Mouse (Mus musculus) adrenal gland, adult 8-10 months (tissue): Measurements from ENCODE around the gene Meis2. TPM values are rescaled to one million over a fixed set of nuclear protein-coding genes. Genes with fewer than 3 reads are reported as not detected.

ENCODE experiments used
- DNase-seq: peaks from one replicate; pipeline ENCODE4 v3.0.0; 2022
- total RNA-seq, 4 experiments: library from RNA; stranded (reverse); gene quantifications; 2 replicates each; pipeline ENCODE4 v1.2.4; 2022

Meis2 gene
- total RNA-seq, 4 experiments from 2014 or later, result 197 to 340 (median 252) TPM

DNA sequence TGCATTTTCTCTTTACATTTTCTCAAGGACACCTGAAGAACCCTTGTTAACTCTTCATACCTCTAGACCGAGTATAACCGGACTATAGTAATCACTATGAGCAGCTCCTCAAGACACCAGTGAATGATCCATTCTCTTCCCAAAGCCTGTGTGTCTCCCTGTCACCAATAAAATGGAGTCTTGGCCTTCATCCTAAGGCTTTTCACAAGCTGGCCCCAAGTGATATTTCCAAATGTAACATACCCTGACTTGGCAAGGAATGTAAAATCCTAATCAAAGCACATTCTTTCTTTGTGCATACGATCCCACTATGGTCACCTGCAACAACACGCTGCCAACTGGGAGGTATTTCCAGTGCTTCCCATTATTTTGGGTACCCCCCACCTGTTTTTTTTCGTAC lies 125.8 kb downstream of the Meis2 start:
- no peak for DNase-seq

- peak; percentile 72 for DNase-seq
These were observed 126.6 kb downstream of the Meis2 start for GRCm38 (mm10) chr2:115938926-115939563.

GRCm38 (mm10) chr2:115938296-115938695 lies 127.3 kb downstream of the Meis2 start:
- no peak for DNase-seq

DNA sequence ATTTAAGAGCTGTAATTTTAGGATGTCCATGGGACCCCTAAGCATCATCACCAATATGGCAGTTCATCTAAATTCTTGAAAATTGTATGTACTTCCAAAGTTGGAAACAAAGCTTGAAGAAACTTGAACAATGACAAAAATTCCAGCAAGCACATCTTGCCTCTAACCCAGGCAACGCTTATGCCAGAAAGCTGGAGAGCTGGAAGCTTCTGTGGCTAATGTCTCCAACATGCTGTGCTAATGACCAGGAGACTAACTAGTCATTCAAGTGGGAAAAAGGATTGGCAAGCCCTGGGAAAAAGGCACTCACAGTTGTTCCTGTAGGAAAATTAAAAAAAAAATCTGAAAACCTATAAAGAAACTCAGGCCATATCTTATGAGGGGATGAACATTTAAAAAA lies 127.7 kb downstream of the Meis2 start:
- no peak for DNase-seq

GRCm38 (mm10) chr2:115936786-115937185 lies 128.9 kb downstream of the Meis2 start:
- no peak for DNase-seq

DNA sequence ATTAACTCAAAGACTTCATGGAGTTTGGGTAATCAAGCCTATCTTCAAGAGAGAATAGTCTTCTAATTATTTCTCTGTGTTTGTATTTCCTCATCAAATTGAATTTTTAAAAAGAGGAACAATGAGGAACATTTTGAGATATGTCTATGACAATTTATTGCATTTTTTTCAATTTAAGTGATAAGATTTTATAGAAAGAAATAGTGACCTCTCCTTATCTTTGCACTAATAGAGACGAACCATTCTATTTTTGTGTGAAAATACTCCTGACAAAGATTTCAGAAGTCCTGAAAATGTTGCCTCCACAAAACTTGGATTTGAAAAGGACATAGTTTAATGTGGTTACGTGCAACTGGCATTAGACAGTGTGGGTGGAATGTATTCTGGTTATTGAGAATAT lies 131.3 kb downstream of the Meis2 start:
- no peak for DNase-seq

DNA sequence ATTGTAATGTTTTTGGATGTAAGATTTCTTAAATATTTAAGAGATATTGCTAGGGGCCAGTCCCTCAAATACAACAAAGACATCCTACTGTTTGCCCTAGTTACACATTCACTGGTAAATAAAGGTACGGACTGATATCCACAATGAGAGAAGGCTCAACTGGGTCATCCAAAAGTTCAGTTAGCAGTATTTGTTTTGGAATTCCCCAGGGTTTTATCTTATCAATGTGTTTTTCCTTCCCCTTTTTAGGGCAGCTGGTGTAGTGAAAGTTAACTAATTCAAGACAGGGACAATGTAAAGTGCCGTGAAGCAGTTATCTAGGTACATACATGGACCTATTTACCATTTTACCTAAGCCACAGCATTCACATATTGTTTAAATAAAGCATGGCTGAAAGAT lies 132.4 kb downstream of the Meis2 start:
- no peak for DNase-seq

- DNase-seq, result no peak
These were observed 139.9 kb downstream of the Meis2 start for GRCm38 (mm10) chr2:115925744-115926143.

DNA sequence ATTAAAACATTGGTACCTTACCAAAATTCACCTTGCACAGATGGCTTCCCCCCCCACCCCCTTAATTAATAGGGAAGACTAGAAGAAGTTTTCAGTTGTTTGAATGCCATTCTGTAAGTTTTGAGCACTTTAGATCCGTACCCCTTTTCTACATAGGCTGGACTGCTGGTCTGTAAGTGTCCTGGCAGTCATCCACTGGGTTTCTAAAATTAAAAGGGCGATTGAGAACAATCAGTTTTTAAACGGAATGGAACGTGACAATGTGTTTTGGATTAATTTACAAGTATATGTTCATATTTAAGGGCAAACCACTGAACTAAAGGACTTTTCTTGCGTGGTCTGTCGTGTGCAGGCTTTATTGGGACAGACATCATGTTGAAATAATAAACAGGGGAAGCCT lies 141.2 kb downstream of the Meis2 start:
- no peak for DNase-seq

- DNase-seq, result no peak
These were observed 142.4 kb downstream of the Meis2 start for GRCm38 (mm10) chr2:115923247-115923646.

- DNase-seq, result no peak
These were observed 144.0 kb downstream of the Meis2 start for GRCm38 (mm10) chr2:115921687-115922086.

DNA sequence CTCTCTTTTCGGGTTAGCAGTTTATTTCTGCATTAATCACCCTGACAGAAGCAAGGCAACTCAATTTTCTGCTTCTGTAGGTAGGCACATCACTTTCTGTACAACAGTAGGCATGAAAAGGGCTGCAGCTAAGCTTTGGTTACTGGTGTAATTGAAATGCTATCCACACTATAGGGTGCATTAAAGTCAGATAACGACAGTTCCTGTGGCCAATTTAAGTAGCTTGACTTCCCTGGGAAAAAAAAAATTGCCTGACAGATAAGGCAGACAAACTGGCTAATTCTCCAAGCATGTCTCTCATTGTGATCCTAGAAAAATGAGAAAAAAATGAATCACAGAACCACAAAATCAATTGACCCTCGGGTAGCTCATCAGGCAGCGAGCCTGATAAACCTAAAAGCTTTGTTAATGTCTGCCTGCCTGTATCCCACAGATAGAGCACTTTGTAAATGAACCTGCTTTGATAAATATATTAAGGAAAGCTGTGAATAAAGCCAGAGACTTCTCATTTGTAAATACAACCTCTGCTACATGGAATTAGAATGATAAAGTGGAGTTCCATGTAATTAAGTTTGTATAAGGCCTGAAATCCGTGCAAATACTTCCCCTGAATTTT lies 145.2 kb downstream of the Meis2 start:
- no peak for DNase-seq

DNA sequence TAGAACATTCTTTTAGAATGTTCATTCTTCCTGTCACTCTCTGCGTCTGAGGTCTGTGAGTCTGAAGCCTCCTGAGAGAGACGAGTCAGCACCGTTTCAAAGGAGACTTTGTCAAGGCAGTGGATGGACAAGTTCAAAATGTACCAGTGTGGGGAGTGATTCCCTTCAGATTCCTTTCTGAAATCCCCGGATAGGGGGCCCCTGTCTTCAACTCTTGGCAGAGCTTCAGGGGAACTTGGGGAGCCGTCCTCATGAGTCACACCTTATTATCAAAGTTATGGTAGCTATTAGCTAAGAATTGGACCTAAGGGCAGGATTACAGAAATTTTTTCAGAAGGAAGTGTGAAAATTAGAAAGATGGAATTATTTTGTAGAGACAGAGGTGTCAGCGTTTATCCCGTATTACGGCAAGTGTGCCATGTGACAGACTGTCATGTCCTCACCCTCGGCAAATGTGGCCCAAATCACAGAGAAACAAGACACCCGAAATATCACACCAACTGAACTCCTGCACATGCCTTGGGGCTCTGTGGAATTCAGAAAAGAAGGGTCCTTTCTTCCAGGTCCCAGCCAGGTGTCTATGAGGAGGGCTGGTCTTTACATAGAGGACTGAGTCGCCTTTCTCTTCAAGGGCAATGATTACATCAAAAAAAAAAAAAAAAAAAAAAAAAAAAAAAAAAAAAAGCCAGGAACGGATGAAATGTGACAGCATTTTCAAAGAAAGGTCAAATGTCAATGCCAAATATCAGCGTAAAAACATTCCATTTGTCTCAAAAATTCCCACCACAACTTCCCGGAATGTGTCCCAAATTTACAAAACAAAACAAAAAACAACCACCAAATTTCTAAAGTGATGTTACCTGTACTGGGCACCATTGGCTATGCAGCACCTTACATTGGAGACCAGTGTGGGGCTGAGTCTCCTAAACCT lies 146.2 kb downstream of the Meis2 start:
- no peak for DNase-seq

DNA sequence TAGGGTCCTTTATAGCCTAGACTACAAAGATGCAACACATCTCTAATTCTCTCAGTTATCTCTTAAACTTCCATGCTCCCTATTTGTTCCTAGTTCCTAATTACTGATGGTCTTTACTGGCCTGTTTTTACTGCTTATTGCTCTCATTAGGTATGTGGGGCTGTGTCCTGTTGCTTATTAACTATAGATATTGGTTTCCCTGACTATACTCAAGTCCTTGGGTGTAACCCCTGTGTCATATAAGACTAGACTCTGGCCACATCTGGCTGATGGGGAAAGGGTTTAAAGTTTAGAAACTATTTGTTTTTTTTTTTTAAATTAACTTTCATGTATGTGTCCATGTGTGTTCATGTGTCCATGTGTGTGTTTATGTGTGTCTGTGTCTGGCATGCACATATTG lies 147.1 kb downstream of the Meis2 start:
- DNase-seq, result no peak

GRCm38 (mm10) chr2:115914539-115914938 lies 151.1 kb downstream of the Meis2 start:
- no peak for DNase-seq

DNA sequence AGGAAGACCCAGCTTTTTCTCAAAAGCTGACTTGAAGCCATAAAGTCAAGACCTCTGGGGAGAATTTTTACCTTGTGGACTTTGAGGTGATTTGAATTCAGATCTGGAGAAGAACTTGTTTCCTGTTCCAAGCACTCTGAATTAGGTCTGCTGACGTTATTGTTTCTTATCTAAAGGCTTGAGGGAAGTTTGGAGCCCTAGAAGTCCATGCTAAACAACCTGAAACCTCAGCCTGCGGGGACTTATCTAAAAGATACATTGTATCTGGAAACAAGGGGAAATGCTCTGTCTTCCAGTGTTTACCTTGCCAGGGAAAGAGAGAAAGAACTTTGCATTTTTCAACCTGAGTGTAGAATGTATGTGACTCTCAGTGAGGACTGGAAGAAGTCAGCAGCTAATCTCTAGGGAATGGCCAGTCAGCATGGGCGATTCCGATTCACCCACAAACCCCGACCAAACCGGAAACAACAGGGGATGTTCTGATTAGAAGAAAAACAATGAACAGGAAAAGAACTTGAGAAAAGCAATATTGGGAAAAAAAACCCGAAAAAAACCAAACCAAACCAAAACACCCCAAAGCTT lies 152.6 kb downstream of the Meis2 start:
- DNase-seq, result no peak

DNA sequence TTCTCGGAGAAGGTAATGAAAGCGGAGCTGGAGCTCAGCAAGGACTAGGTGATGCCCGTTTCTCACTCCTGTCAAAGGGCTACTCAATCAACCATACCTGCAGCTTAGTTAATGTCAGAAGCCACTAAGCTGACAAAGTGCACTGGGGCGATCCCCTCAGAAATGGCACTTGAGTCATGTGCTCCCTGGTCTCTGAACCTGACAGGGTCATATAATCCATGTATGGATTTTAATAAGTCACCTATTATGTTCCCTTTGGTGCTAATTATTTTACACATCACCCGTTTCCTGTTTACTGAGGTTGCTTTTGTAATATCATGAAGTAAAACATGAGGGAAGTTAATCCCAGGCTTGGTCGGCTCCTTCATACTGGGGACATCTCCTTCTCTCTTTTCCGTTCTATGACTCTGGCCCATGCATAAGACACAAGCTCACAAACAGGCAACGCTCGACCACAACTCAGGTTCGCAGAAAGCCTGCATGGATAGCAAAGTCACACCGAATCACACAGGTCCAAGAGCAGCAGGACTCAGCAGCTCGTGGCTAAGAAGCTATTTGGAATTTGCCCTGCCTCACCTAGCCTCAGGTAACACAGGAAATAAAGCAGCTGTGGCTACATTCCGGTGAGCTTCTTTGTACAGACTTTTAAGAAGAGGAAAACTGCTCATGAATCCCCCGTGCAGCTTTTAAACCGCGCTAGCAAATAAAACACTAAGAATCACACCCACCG lies 153.6 kb downstream of the Meis2 start:
- no peak for DNase-seq

GRCm38 (mm10) chr2:115910217-115910616 lies 155.4 kb downstream of the Meis2 start:
- no peak for DNase-seq

GRCm38 (mm10) chr2:115901007-115901406 lies 164.6 kb downstream of the Meis2 start:
- DNase-seq, result no peak

GRCm38 (mm10) chr2:115897559-115897958 lies 168.1 kb downstream of the Meis2 start:
- DNase-seq, result no peak

DNA sequence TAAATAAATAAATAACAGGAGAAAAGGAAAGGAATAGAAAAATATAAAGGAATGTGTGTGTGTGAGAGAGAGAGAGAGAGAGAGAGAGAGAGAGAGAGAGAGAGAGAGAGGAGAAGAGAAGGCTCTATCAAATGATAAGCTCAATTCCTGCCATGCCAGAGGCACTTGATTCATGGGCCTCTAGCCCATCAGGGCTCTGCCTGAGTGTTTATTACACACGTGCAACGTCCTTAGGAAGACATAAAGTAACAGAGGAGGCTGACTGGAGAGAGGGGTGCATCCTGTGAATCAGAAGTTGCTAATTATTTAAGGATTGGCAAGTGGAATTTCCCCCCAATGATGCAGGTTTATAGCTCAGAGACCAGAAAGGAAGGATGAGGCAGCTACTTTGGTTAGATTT lies 168.6 kb downstream of the Meis2 start:
- DNase-seq, result no peak

- DNase-seq, result no peak
These were observed 169.9 kb downstream of the Meis2 start for GRCm38 (mm10) chr2:115895717-115896116.
